Mouse (Mus musculus): ENCODE data around the gene Srsf12. TPM values are rescaled to one million over a fixed set of nuclear protein-coding genes. Genes with fewer than 3 reads are reported as not detected.

Srsf12 gene
- 13.2 and 18.8 TPM in 2 replicates for polyA plus RNA-seq (2015; fragmentation: Nextera tagmentation; extraction: Ambion mirVana)

GRCm38 (mm10) chr4:33208881-33209841 lies at the start of gene Srsf12:
Gene Srsf12, plus strand, starts transcription at chr4:33208991.
- Histone ChIP-seq H3K9me3 (replicated peaks) (peaks cover 6% of the 10 kb centered on the region; the same call in 1 of the 2 replicates), H3K9ac (peak within 1 kb of the TSS; percentile 80), H3K27ac (peak within 1 kb of the TSS; percentile 60), H3K4me1 (peaks cover 4% of the 10 kb centered on the region), H3K4me2 (peak within 1 kb of the TSS; percentile 89), H3K4me3 (peak within 1 kb of the TSS; percentile 65), H3K27me3 (no peaks in the 10 kb centered on the region), H3K36me3 (ENCODE audit: poor library complexity, severe bottlenecking) (no peaks in the 10 kb centered on the region)
- peak; percentile 87 for ATAC-seq
- WGBS: 2% methylated on average over 63 of the region's 65 CpGs

DNA sequence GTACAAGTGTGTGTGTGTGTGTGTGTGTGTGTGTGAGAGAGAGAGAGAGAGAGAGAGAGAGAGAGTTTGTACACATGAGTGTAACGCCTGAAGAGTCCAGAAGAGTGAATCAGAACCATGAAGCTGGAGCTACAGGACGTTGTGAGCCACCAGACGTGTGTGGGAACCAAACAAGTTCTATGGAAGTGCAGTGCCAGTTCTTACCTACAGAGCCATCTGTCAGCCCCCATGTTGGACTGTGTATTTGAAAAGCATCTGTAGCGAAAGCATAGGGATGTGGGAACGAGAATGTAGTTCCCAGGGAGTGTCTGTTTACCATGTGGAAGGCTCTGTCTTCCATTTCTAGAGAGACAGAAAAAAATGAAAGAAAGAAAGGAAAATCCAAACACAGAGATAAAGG lies 25.3 kb upstream of the Srsf12 start:
- H3K36me3 ChIP-seq (ENCODE audit: poor library complexity, severe bottlenecking): peaks cover 4% of the 10 kb centered on the region; the same call in 1 of the 2 replicates
- H3K27me3 ChIP-seq: peaks cover 8% of the 10 kb centered on the region; the same call in 1 of the 2 replicates
- no peak overlapping the region for H3K4me2 ChIP-seq
- no peak overlapping the region for H3K27ac ChIP-seq
- H3K9me3 ChIP-seq (replicated peaks): no peaks in the 10 kb centered on the region
- H3K4me3 ChIP-seq: no peak overlapping the region
- peaks cover 3% of the 10 kb centered on the region; the same call in 1 of the 2 replicates for H3K4me1 ChIP-seq
- 86% methylated on average over 5 of the region's 5 CpGs for WGBS
- H3K9ac ChIP-seq: no peak overlapping the region
- no peak for ATAC-seq

- Histone ChIP-seq H3K9ac (peak overlapping the region; percentile 23; the same call in 1 of the 2 replicates), H3K36me3 (ENCODE audit: poor library complexity, severe bottlenecking) (0 out of 2 replicates have a peak, but pooled peaks cover under 1% of the 10 kb centered on the region), H3K4me1 (peaks cover 3% of the 10 kb centered on the region; the same call in 1 of the 2 replicates), H3K9me3 (replicated peaks) (no peaks in the 10 kb centered on the region), H3K27me3 (peaks cover 8% of the 10 kb centered on the region; the same call in 1 of the 2 replicates), H3K4me3 (peak overlapping the region; percentile 71), H3K4me2 (peak overlapping the region; percentile 86), H3K27ac (no peak overlapping the region)
- ATAC-seq: no peak
- WGBS: 16% methylated on average over 9 of the region's 9 CpGs
Measured at GRCm38 (mm10) chr4:33188164-33188563, 20.6 kb upstream of the Srsf12 start.

- under 1% methylated on average over 118 of the region's 123 CpGs for WGBS
- Histone ChIP-seq H3K4me1 (peaks cover 3% of the 10 kb centered on the region; the same call in 1 of the 2 replicates), H3K27me3 (peaks cover 8% of the 10 kb centered on the region; the same call in 1 of the 2 replicates), H3K9ac (peak overlapping the region; percentile 83), H3K36me3 (ENCODE audit: poor library complexity, severe bottlenecking) (no peaks in the 10 kb centered on the region), H3K27ac (peak overlapping the region; percentile 92), H3K4me3 (peak overlapping the region; percentile 71), H3K4me2 (peak overlapping the region; percentile 86), H3K9me3 (replicated peaks) (no peaks in the 10 kb centered on the region)
- ATAC-seq: peak; percentile 97
Measured at GRCm38 (mm10) chr4:33188781-33189734, 19.7 kb upstream of the Srsf12 start.

DNA sequence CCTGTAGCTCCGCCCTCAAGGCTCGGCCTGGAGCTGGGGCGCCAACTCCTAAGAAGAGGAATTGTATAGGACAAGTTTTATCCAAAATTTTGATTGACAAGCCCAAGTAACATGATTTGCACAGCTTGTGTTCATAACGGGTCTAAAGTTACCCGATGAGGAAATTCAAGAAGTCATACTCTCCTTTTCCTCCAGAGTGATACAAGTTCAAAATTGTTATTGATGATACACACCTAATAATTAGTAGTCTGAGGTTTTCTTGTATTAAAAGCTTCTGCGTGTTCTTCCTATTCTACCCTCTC lies 19.1 kb upstream of the Srsf12 start, which contains the start of gene Pm20d2:
Gene Pm20d2 (minus strand): TSS at position 3 of the 302 bp plus-strand sequence.
- Histone ChIP-seq H3K9me3 (replicated peaks) (no peaks in the 10 kb centered on the region), H3K4me1 (peaks cover 3% of the 10 kb centered on the region; the same call in 1 of the 2 replicates), H3K27me3 (peaks cover 8% of the 10 kb centered on the region; the same call in 1 of the 2 replicates), H3K4me2 (peak within 1 kb of the TSS; percentile 86), H3K9ac (peak within 1 kb of the TSS; percentile 83), H3K4me3 (peak within 1 kb of the TSS; percentile 71), H3K27ac (peak within 1 kb of the TSS; percentile 92), H3K36me3 (ENCODE audit: poor library complexity, severe bottlenecking) (no peaks in the 10 kb centered on the region)
- ATAC-seq: no peak
- 18% methylated on average over 6 of the region's 6 CpGs for WGBS

- Histone ChIP-seq H3K4me1 (peaks cover 4% of the 10 kb centered on the region; the same call in 1 of the 2 replicates), H3K27me3 (no peaks in the 10 kb centered on the region), H3K36me3 (ENCODE audit: poor library complexity, severe bottlenecking) (no peaks in the 10 kb centered on the region), H3K4me2 (no peak overlapping the region), H3K4me3 (no peak overlapping the region), H3K9me3 (replicated peaks) (no peaks in the 10 kb centered on the region), H3K27ac (no peak overlapping the region), H3K9ac (no peak overlapping the region)
- ATAC-seq: no peak
- WGBS: 0% methylated on average over 2 of the region's 2 CpGs
Measured at GRCm38 (mm10) chr4:33198117-33198516, 10.7 kb upstream of the Srsf12 start.

DNA sequence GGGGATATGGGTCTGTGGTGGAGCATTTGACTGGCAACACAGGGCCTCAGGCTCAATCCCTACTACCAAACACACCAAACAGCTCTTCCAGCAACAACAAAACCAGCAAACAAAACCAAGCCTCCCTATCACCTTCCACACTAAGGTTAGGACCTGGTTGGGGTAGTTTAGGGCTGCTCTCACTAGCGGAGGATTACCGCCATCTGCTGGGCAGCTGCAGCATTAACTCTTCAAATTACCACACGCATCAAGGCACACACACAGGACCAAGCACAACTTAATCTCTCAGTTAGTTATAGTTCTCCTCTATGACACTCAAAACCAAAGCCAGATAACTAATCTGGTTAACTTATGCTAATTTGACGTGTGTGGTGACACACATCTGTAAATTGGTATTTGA lies 4.1 kb upstream of the Srsf12 start:
- no peak overlapping the region for H3K9ac ChIP-seq
- WGBS: 0% methylated on average over 4 of the region's 4 CpGs
- ATAC-seq: peak; percentile 58; the same call in 1 of the 2 replicates

DNA sequence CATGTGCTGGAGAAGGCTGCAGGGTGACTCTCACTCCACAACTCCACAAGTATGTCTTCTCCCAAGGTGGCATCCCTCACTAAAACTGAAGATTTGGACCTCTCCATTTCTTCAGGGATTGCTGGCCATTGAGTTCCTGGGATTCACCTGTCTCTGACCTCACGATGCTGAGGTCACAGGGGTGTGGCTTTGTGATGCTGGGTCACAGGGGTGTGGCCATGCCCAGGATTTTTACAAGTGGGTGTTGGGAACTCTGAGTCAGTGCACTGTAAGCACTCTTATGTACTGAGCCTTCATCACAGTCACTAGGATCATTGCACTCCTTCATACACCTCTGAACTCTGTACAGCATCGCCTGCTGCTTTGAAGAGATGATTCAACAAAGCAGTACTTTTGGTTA lies 1.2 kb upstream of the Srsf12 start:
- ATAC-seq: no peak
- WGBS: 78% methylated on average over 2 of the region's 2 CpGs
- Histone ChIP-seq H3K4me3 (no peak overlapping the region), H3K27ac (no peak overlapping the region), H3K9ac (no peak overlapping the region), H3K36me3 (ENCODE audit: poor library complexity, severe bottlenecking) (no peaks in the 10 kb centered on the region), H3K4me1 (peaks cover 4% of the 10 kb centered on the region), H3K9me3 (replicated peaks) (0 out of 2 replicates have a peak, but pooled peaks cover 2% of the 10 kb centered on the region), H3K27me3 (no peaks in the 10 kb centered on the region), H3K4me2 (no peak overlapping the region)

More for the DNA sequence above, 4.1 kb upstream of the Srsf12 start:
- Histone ChIP-seq H3K4me1 (peaks cover 4% of the 10 kb centered on the region), H3K9me3 (replicated peaks) (no peaks in the 10 kb centered on the region), H3K4me2 (no peak overlapping the region), H3K27ac (no peak overlapping the region), H3K4me3 (no peak overlapping the region), H3K27me3 (no peaks in the 10 kb centered on the region), H3K36me3 (ENCODE audit: poor library complexity, severe bottlenecking) (no peaks in the 10 kb centered on the region)

GRCm38 (mm10) chr4:33221847-33222246 lies 13.1 kb downstream of the Srsf12 start:
- Histone ChIP-seq H3K9ac (no peak overlapping the region), H3K27me3 (no peaks in the 10 kb centered on the region), H3K9me3 (replicated peaks) (no peaks in the 10 kb centered on the region), H3K4me3 (no peak overlapping the region), H3K4me1 (no peaks in the 10 kb centered on the region), H3K27ac (no peak overlapping the region), H3K4me2 (no peak overlapping the region), H3K36me3 (ENCODE audit: poor library complexity, severe bottlenecking) (no peaks in the 10 kb centered on the region; the same call in 1 of the 2 replicates)
- 54% methylated on average over 1 of the region's 1 CpGs for WGBS
- ATAC-seq: no peak

DNA sequence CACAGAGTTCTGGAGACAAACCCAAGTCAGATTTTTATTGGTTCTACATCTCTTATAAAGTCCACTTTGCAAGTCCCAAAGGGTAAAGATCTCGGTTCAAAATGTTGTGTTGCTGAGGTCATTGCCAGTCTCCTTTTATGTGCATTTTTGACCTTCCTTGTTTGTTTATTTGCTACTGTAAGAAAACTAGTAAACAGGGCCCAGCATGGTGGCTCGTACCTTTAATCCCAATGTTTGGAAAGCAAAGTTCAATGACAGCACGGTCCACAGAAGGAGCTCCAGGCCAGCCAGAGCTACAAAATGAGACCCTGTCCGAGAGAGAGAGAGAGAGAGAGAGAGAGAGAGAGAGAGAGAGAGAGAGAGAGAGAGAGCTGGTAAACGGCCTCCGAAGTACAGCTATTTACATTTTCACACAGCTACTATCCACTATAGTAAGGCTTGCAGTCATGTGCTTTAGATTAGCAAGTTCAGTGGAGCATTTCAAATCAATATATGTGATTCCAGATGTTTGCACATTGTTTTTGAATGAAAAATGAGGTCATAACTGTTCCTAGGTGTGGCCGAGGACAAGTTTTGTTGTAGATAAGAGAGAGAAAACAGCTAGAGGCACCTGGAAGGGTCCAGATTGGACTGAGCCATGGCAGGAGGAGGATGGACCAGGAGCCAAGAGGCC lies 15.3 kb downstream of the Srsf12 start:
- Histone ChIP-seq H3K4me1 (no peaks in the 10 kb centered on the region), H3K36me3 (ENCODE audit: poor library complexity, severe bottlenecking) (no peaks in the 10 kb centered on the region; the same call in 1 of the 2 replicates), H3K4me3 (no peak overlapping the region), H3K9me3 (replicated peaks) (no peaks in the 10 kb centered on the region), H3K27ac (no peak overlapping the region), H3K27me3 (no peaks in the 10 kb centered on the region), H3K4me2 (no peak overlapping the region), H3K9ac (no peak overlapping the region)
- no peak for ATAC-seq
- 81% methylated on average over 7 of the region's 7 CpGs for WGBS

GRCm38 (mm10) chr4:33227164-33227563 lies 18.4 kb downstream of the Srsf12 start:
- Histone ChIP-seq H3K4me2 (no peak overlapping the region), H3K36me3 (ENCODE audit: poor library complexity, severe bottlenecking) (peaks cover 9% of the 10 kb centered on the region; the same call in 1 of the 2 replicates), H3K27ac (no peak overlapping the region), H3K9me3 (replicated peaks) (no peaks in the 10 kb centered on the region), H3K9ac (no peak overlapping the region), H3K4me1 (no peaks in the 10 kb centered on the region), H3K4me3 (no peak overlapping the region), H3K27me3 (no peaks in the 10 kb centered on the region)
- ATAC-seq: no peak
- WGBS: 88% methylated on average over 7 of the region's 7 CpGs
